Mouse (Mus musculus): ENCODE results near the gene Zfp341.

- no peak for TF ChIP-seq MYOD1 (IDR thresholded peaks at IDR 0.05; ENCODE audit: control insufficient read depth in 1 of 3, insufficient read length in 2 of 3, low read depth in 2 of 3)
- no peak for TF ChIP-seq MAX (IDR thresholded peaks at IDR 0.05; ENCODE audit: low read depth)
- TF ChIP-seq USF1 (IDR thresholded peaks at IDR 0.05; ENCODE audit: low read depth) = no peak
- TF ChIP-seq POLR2A (IDR thresholded peaks at IDR 0.05; ENCODE audit: insufficient read length, low read depth) = no peak
- TF ChIP-seq TCF12 (IDR thresholded peaks at IDR 0.05; ENCODE audit: insufficient read depth, poor library complexity, severe bottlenecking) = no peak
- no peak for TF ChIP-seq CEBPB (IDR thresholded peaks at IDR 0.05; ENCODE audit: insufficient read depth, poor library complexity, severe bottlenecking)
These were observed 41.1 kb upstream of the Zfp341 start for GRCm38 (mm10) chr2:154571976-154572375.

Data from myocyte (in vitro differentiated cells).